Mouse (Mus musculus): ENCODE measurements at regions not wholly inside any gene's neighbourhood (a gene's known extent, or its start where the extent isn't known, plus 50 kb on each side); places are given as distances from the start of the nearest gene placed in this dataset.
"Not testable (repeated sequence)": the region's sequence is repeated elsewhere in the genome, so short reads cannot be mapped to it uniquely, and the experiment has no call there.

- DNase-seq, result peak; percentile 7
These were observed 186.3 kb downstream of the 1810013L24Rik start for GRCm38 (mm10) chr16:9016040-9016761.

- no peak for DNase-seq
These were observed 186.8 kb downstream of the 1810013L24Rik start for GRCm38 (mm10) chr16:9016762-9017086.

- no peak for DNase-seq
These were observed 200.8 kb downstream of the 1810013L24Rik start for GRCm38 (mm10) chr16:9030717-9031116.

GRCm38 (mm10) chr16:9043271-9043670 lies 213.4 kb downstream of the 1810013L24Rik start:
- DNase-seq, result no peak

- no peak for DNase-seq
These were observed 217.0 kb downstream of the 1810013L24Rik start for GRCm38 (mm10) chr16:9046864-9047263.

- DNase-seq, result peak; percentile 14
These were observed 224.5 kb downstream of the 1810013L24Rik start for GRCm38 (mm10) chr16:9054415-9054814.

GRCm38 (mm10) chr16:9056430-9056829 lies 226.5 kb downstream of the 1810013L24Rik start:
- DNase-seq, result no peak

GRCm38 (mm10) chr16:9071526-9071925 lies 241.6 kb downstream of the 1810013L24Rik start:
- no peak for DNase-seq

GRCm38 (mm10) chr16:9071956-9072355 lies 242.1 kb downstream of the 1810013L24Rik start:
- DNase-seq, result not testable (repeated sequence)

GRCm38 (mm10) chr16:9074295-9074694 lies 244.4 kb downstream of the 1810013L24Rik start:
- DNase-seq, result no peak

- DNase-seq, result no peak
These were observed 247.6 kb downstream of the 1810013L24Rik start for GRCm38 (mm10) chr16:9077451-9077850.

- no peak for DNase-seq
These were observed 248.6 kb downstream of the 1810013L24Rik start for GRCm38 (mm10) chr16:9078405-9078942.

- no peak for DNase-seq
These were observed 253.1 kb downstream of the 1810013L24Rik start for GRCm38 (mm10) chr16:9083040-9083439.

- no peak for DNase-seq
These were observed 253.8 kb downstream of the 1810013L24Rik start for GRCm38 (mm10) chr16:9083740-9084139.

- no peak for DNase-seq
These were observed 254.7 kb downstream of the 1810013L24Rik start for GRCm38 (mm10) chr16:9084581-9084980.

- no peak for DNase-seq
These were observed 255.2 kb downstream of the 1810013L24Rik start for GRCm38 (mm10) chr16:9085133-9085532.

- DNase-seq, result no peak
These were observed 256.1 kb downstream of the 1810013L24Rik start for GRCm38 (mm10) chr16:9085977-9086376.

- DNase-seq, result no peak
These were observed 261.9 kb downstream of the 1810013L24Rik start for GRCm38 (mm10) chr16:9091790-9092189.

- peak; percentile 50 for DNase-seq
These were observed 262.4 kb downstream of the 1810013L24Rik start for GRCm38 (mm10) chr16:9092191-9092848.

GRCm38 (mm10) chr16:9093593-9093992 lies 263.7 kb downstream of the 1810013L24Rik start:
- DNase-seq, result peak; percentile 10

- DNase-seq, result no peak
These were observed 264.3 kb downstream of the 1810013L24Rik start for GRCm38 (mm10) chr16:9094201-9094600.

- DNase-seq, result no peak
These were observed 276.3 kb downstream of the 1810013L24Rik start for GRCm38 (mm10) chr16:9106211-9106610.

- DNase-seq, result not testable (repeated sequence)
These were observed 276.8 kb downstream of the 1810013L24Rik start for GRCm38 (mm10) chr16:9106676-9107075.

- no peak for DNase-seq
These were observed 283.9 kb downstream of the 1810013L24Rik start for GRCm38 (mm10) chr16:9113801-9114200.

Data from embryo, embryonic 11 days (tissue).